Mouse (Mus musculus): ENCODE measurements around the gene Tmc1.

Tmc1 gene

DNA sequence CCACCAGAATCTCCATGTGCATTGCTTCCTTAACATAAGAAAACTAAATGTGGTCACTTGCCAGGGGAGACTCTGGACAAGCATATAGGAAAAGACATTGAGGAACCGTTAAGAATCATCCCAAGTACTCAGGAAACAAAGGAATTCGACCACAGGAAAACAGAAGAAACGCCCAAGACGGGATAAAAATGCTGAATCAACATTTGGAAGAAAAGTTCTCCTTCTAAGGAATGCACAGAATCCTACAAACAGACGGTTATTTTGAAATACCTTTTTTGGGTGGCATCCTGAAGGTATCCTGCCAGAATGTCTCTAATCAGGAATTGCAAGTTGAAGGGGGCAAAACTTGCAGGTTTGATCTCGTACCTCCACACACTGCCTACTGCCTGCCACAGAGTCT lies at the start of gene Tmc1:
TSS of gene Tmc1 (minus strand) at position 329 of the 400 bp plus-strand sequence.
- DNase-seq (ENCODE audit: low spot score in 2 of 2), result no peak

DNA sequence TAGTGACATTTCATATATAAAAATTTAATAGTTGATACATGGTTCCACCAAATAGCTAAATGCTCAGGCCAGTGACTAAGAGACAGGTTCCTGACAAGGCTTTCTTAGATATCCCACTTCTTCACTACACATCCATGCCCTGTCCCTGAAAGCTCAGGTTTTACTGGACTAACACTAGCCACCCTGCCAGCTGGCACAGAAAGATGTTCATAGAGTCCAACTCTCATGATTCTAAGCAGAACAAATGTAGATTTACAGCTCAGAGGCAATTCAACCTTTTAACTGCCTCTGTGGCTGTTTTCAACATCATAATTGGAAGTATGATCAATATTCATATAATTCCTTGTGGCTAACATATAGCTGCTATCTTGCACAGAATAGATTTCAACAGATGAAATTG lies 47.5 kb upstream of the Tmc1 start:
- no peak for DNase-seq (ENCODE audit: low spot score in 2 of 2)

DNA sequence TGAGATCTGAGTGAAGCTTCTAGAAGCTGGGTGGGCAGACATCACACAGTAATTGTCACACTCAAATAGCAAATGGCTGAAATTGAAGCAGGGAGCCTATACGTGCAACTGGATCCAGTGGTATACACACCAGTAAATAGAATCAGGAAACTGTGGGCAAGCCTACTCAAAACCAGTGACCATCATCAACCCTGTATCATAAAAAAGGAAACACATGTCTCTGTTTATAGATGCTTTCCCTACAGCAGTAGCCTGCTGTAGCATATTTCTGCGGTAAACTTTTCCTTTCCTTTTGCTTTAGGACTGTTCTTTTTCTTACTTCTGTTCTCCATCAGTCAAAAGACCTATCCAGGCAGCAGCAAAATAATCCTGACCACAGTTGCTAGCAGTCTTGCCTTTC lies 25.2 kb upstream of the Tmc1 start:
- no peak for DNase-seq (ENCODE audit: low spot score in 2 of 2)

DNA sequence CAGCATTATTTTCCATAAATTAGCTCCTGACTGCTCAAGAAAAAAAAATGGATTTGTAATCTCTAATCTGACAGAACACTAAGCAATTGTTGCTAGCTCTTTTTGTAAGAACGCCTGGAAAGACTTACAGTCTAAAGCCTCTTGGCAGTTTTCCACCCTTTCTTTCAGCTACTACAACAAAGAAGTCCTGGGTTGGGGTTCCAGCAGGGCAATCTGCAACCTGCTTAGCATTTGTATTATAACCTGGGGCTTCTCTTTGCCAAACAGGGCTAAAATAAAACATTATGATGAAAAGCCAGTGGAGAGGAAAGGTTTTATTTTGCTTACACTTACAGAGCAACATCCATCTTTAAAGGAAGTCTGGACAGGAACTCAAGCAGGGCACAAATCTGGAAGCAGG lies 24.1 kb upstream of the Tmc1 start:
- DNase-seq (ENCODE audit: low spot score in 2 of 2), result no peak

DNA sequence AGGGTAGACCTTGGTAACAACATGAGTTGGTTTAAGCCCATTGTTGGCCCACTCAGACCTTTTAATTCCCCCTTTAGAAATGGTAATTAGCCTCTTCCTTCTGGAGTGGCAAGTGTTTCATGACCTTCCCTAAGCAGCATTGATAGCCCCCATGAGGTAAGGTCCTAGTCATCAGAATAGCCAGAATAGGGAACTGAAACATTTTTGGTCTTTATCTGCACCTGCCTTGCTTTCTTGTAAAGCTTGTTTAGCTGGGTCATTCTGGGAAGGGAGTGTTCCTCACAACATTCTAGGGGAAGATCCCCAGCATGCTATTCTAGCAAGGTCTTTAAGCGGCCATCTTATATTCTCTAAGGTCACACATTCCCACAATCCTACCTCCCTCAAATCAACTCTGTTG lies 17.9 kb upstream of the Tmc1 start:
- no peak for DNase-seq (ENCODE audit: low spot score in 2 of 2)

DNA sequence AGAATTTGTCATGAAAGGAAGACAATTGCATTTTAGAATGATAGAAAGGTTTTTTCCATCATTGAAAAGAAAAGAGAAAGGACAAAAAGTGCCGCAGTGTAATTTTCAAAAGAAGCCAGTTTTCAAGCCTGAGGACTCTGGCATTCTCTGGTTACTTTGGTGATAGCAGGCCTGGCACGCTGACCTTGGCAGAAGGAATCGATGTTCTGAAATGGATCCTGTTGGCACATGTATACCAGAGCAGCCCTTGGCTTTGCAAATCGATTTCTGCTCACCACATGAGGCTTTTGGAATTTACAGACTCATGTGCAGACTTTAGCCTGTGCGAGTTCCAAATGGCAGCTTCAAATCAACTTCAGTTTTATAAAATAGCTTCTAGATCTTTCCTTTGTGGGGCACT lies 813 bp upstream of the Tmc1 start:
- no peak for DNase-seq (ENCODE audit: low spot score in 2 of 2)

DNA sequence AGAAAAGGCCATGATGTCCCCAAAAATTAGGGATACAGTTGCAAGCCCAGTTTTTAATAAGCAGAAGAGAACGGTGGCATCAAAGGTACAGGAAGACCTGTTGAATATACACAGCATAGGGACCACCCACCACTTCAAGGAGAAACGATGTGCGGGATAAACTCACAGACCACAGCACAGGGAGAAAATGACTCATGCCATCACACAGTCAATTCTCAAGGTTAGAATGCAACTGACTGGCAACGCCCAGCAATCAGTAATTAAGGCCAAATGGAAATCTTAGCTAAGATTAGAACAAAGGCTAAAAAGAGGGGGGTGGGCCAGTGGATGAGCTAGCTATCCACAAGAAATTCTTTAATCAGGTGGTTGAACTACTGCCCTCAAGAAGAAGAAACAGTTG lies 9.6 kb downstream of the Tmc1 start:
- no peak for DNase-seq (ENCODE audit: low spot score in 2 of 2)

DNA sequence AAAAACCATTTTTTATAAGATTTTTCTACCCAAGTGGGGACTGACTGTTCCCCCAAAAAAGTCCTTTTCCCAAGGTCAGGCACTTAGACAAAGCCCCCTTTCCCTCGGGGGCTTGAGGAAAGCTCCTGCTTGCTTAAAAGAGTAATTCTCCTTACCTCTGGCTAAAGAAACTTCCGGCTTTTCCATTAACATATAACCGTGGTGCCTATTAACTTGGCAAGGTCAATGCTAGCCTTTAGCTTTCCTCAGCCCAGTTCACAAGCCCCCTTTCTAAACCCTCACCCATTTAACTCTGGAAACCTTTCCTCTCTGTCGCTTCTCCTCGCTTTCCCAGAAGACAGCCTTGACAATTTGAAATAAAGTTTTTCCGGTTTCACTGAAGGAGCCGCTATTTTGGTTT lies 29.7 kb downstream of the Tmc1 start:
- no peak for DNase-seq (ENCODE audit: low spot score in 2 of 2)

DNA sequence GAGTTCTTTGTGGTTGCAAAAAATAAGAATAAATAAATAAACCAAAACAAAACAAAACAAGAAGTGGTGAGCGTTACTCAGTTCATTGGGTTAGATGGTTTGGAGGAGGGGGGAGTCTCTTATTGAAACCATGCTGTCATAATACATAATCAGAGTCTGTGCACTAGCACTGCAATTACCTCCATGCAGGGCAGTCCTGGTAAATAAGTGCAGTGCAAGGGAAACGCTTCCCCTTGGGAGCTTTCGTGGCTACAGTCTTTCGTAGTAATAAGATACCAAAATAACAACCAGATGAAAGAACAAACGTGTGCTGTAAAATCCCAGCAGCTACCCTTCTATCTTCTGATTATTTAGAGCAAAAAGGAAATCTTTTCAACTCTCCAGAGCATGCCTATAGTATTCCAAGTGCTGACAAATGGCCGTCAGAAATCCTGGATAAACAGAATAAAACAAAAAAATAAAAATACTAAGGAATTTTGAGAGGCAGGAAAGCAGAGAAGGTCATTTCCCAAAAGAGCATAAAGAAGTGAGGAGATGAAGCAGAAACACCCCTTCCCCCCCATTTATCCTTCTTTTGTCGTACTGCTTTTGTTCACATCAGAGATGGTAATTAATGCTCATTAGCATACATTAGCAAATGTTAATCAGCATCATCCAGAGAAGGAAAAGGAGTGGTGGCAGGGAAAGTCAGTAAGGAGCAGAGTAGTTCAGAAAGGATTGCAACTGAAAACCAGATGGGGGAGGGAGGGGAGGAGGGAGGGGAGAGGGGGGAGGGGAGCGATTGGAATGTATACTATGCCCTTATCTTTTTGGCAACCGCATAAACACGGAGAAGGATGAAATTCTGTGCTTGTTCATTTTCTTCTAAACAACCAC lies 30.4 kb downstream of the Tmc1 start:
- no peak for DNase-seq (ENCODE audit: low spot score in 2 of 2)

DNA sequence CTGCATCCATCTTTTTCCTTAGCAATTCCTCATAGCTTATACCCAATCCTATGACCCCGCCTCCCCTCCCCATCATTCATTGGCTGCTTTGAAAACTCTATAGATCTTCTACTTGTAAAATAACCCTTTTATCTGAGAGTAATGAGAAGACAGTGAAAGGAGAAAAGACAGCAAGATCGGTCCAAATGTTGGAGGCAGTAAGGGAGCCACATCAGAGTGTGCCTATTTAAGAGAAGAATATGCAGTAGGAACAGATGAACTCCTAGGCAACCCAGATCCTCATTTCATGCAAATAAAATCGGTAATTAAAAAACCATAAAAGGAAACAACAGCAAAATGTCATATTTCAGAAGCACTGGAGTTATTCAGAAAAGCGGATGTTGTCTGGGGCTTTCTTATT lies 35.8 kb downstream of the Tmc1 start:
- no peak for DNase-seq (ENCODE audit: low spot score in 2 of 2)

DNA sequence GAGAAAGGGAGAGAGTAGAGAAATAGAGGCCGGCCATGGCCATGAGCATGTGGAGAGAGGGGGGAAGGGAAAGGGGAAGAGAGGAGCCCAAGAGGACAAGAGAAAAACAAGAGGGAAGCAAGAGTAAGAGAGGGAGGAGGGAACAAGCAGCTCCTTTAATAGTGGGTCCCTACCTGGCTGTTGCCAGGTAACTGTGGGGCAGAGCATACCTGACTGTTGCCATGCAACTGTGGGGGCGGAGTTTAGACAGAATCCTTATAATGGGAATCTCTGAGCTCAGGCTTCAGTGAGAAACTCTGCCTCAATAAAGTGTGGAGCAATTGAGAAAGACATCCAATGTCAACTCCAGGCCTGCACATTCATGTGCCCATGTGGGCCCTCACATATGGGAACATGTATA lies 38.9 kb downstream of the Tmc1 start:
- no peak for DNase-seq (ENCODE audit: low spot score in 2 of 2)

DNA sequence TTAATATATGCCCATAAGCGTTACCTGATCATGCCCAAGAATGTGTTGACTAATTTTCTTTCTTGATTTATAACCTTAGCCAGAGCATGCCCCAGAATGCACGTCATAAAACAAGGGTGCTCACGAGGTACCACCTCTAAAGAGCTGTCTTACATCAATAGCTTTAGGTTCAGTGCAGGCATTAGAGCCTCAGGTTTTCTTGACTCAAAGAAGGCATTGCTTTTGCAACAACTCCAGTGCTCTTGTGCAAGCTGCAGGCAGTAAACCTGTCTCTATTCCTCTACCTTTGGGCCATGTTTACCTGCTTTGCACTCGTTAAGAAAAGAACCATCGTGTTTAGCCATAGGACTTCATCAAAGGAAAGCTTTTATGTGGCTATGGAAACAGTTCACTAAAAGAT lies 43.6 kb downstream of the Tmc1 start:
- no peak for DNase-seq (ENCODE audit: low spot score in 2 of 2)

DNA sequence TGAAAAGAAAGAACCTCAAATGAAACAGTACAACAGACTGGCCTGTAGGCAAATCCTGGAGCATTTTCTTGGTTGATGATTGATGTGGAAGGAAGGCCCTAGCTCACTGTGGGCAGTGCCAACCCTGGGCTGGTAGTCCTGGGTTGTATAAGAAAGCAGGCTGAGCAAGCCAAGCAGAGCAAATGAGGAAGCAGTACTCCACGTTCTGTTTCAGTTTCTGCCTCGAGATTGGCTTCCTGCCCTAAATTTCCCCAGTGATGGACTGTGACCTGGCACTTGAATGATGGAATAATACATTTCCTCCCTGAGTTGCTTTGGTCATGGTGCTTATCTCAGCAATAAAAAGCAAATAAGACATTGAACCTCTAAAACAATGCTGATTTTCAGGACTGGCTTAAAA lies 72.8 kb downstream of the Tmc1 start:
- no peak for DNase-seq (ENCODE audit: low spot score in 2 of 2)

DNA sequence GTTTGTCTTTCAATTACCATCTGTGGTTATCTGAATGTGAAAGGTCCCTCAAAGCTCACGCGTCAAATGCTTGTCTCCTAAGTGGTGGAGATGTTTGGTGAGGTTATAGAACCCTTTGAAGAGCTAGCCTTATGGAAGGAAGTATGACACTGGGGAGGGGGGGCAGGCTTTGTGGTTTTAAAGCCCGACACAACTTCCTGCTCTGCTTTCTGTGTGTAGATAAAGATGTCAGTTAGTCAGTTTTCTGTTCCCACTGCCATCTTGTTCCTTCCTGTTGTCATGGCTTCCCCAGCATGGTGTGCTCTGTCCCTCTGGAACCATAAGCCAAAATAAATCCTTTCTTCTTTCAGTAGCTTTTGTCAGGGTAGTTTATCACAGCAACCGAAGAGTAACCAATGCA lies 78.1 kb downstream of the Tmc1 start:
- DNase-seq (ENCODE audit: low spot score in 2 of 2), result no peak

DNA sequence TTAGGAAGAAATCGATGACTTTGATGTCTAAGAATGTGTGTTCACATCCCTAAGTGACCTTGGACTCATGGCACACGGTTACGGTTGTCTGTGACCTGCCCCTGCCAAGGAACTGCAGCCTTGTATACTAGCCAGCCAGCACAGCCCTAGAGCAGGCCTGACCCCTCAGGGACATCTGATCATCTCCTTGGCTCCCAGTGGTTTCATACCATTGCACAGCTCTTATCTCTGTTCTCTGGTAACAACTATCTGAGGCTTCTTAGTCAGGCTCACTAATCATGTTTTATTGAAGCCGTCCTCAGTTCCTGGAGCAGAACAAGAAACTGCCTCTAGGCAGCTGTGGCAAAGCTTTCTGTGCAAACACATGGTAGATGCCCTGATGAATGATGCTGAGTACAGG lies 92.2 kb downstream of the Tmc1 start:
- DNase-seq (ENCODE audit: low spot score in 2 of 2), result no peak

DNA sequence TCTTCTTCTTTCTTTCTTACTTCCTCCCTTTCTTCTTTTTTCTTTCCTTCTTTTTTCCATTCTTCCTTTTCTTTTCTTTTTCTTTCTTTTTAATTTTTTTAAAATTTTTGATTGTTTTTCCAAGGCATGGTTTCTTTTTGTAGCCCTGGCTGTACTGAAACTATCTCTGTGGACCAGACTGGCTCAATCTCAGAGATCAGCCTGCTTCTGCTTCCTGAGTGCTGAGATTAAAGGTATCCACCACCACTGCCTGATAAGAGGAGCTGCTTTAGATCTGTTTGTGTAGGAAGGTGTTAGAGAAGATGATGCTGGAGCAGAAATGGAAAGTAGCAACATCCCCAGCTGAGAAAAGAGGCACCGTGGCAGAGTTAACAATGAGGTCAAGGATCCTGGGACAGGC lies 93.7 kb downstream of the Tmc1 start:
- no peak for DNase-seq (ENCODE audit: low spot score in 2 of 2)

DNA sequence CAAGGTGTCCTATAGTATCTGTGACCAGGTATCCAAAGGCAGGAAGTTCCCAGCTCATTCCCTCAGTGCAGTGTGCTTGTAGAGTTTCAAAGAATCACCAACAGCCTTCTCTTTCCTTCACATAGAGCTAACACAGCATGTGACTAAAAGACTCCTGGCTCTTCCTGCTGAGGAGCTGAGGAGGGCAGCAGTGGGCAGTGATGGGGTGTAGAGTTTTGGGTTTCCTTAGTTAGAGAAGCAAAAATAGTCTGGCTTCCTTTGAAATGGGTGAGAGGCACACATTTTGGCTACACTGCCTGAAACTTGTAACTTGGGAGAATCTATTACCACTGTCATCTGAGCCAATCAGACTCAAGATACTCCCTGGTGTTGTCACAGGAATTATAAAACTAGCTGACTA lies 96.2 kb downstream of the Tmc1 start:
- no peak for DNase-seq (ENCODE audit: low spot score in 2 of 2)

DNA sequence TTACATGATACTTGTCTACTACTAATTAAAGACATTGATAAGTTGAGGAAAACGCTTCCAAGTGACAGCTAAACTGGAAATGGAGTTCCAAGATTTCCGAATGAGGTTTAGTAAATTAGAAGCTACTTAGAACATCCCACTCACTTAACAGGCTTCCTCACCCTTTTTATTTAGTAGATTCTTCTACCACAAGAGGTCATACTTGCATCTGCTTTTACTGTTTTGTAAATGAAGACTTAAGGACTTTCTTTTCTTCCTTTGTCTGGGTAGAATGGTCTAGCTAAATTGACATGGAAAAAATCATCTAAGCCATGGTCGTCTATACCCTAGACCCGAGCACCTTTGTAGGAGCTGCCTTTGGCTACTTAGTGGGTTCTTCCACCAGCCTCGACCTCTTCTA lies 105.1 kb downstream of the Tmc1 start:
- DNase-seq (ENCODE audit: low spot score in 2 of 2), result no peak

DNA sequence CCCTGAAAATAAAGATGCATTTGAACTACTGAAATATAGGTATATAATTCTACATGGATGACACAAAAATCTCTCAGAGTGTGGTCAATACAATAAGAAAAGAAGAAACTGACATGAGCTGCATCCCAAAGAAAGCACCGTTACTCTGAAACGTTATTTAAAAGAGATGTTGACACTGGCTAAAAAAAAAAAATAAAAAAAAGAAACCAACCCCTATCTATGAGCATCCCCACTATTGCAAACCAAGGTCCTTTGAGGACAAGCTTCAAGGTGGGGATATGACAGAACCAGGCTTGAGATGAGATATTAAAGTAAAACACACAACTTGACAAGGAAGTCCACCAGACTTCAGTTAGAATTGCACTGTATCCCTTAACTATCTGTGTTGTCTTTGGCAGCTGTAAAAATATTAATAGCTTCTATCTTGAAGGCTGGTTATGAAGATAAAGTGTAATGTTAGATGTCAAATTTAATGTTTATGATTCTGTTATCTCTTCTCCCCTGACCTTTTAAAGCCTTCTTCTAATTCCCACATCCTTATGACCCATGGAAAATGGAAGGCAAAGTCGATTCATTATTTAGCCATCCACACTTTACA lies 106.4 kb downstream of the Tmc1 start:
- DNase-seq (ENCODE audit: low spot score in 2 of 2), result no peak

DNA sequence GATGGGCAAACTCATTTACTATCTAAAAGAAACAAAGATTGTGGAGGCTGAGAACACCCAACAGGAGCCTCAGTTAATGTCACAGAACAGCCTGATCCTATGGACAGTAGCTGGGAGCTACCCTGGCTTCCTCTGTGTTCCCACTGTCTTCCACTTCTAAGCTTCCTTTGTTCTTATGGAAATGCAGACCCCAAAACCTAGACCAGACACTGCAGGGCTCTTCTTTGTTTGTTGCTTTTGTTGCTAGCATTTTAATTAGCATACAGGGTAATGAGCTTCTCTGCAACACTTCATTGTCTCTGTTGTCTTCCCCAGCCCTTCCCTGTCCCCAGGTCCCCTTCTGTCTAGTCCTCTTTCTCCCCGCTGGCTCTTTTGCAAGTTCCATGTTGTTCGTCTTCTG lies 116.6 kb downstream of the Tmc1 start:
- no peak for DNase-seq (ENCODE audit: low spot score in 2 of 2)

DNA sequence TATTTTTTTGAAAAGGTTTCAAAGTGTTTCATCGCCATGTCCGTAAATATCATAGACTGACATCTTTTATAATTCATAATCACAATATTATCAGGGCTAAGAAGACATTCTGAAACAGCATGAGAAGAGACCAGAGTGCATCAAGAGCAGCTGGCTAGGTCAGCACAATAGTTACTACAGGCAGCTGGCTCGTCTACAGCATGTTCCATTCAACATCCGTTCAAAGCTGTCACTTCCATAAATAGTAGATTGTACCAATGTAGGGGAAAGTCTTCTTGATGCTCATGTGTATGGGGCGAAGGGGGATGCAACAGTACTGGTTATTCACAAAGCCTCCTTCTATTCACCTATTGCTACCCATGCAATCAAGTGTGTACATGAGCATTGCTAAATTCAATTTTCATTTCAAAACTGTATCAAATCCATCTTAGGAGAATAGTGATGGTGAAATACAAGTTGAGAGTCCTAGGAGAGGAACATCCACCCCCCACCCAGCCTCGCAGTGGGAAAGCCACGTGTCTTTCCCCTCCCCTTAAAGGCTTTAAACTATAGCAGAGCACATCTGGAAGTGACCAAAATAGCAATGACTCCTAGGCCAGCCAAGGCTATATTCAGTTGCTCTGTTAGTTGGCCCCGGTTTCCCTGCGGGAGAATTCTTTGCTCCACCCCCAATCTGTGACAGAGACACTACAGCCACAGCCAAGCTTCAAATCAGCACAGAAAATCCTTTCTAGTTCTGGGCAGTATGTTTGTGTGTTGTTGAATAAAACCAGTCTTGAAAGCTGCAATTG lies 117.8 kb downstream of the Tmc1 start:
- DNase-seq (ENCODE audit: low spot score in 2 of 2), result no peak

DNA sequence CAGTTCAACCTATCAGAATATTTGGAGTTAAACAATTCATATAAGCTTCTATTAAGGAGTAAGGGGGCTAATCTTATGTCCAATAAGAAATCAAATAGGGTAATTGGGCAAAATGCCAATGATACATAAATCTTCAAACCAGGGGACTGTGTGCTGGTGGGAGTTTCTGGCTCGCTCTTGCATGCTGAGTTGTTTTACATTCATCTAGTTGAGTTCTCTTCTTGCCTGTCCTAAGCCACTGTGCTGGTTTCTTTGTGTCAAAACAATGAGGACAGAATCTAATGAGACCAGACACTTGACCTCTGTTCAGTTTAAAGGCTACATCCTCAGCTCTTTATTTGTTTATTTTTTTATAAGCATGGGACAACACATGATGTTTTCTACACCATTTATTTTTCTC lies 119.1 kb downstream of the Tmc1 start:
- no peak for DNase-seq (ENCODE audit: low spot score in 2 of 2)

DNA sequence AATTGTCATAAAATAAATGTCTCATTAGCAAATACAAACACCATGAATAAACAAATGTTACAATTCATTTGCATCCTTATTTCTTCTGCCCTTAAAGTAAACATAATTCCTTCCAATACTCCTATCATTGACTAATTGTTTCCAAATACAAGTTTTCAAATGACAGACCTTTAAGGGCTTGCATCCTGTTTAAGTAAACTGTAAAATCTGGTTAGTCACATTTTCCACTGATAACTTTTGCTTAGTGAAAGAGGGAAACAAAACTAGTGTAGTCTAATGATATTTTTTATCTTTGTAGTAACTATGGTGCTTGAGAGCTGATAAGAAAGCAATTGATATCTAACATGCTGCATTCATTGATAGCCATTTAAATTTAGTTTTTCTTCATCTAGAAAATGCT lies 154.5 kb downstream of the Tmc1 start:
- no peak for DNase-seq (ENCODE audit: low spot score in 2 of 2)

All from frontal cortex, postnatal 14 days (tissue).